Mouse (Mus musculus) ES-Bruce4 (cell line): Measurements from ENCODE around the gene Plekhn1.

ENCODE experiments used
- CTCF ChIP-seq: IDR thresholded peaks from one replicate; pipeline ENCODE4 v1.8.1; 2011; ENCODE audit warnings: low read depth, low read length
- POLR2A ChIP-seq: IDR thresholded peaks from one replicate; pipeline ENCODE4 v1.8.1; 2011; ENCODE audit warnings: low read length; ENCODE audit not compliant: insufficient read depth

GRCm38 (mm10) chr4:156235808-156236533 lies 1.3 kb upstream of the Plekhn1 start, which contains the start of gene Noc2l:
- TF ChIP-seq CTCF (no peak), POLR2A (peak; percentile 22)
